Mouse (Mus musculus) cerebellum, postnatal 4 days (tissue): ENCODE data around the gene Rcn1.

ENCODE experiments used
- DNase-seq, 2 experiments: peaks; one replicate each; pipeline ENCODE4 v3.0.0; 2022; ENCODE audit warnings: low spot score in 2 of 2, mixed read lengths in 1 of 2

The Rcn1 gene

GRCm38 (mm10) chr2:105337171-105337875 lies 61.8 kb downstream of the Rcn1 start:
- no peak for DNase-seq

DNA sequence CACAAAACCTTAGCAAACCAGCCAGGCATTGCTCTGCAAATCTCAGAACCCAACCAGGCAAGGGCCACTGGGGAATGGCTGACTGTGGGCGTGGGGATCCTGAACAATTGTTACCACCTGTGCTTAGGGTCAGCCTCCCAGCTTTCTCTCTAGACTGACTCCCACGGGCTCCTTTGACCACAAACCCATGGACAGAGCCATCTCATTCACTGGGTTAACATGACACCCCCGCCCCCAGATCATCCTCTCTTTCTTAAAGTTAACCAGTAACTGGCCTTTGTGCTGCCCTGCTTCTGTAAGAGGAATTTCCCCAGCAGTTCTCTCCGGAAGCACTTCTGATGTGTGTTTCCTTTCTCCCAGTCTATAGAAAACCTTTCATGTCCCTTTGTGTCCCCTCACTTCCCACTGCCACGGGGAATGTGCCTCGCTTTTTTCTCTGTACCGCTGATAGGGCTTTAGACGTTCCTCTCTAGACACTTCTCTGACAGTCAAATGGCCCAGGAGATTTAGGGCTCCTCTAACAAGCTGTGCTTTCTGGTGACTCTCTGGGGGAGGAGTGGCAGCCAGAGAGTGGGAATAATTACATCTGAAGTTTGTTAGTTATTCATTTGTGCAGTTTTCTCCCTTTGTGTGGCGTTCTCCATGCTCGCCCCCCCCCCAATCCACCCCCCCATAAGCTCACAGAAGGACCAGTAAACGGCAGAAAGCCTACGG lies 62.6 kb downstream of the Rcn1 start:
- DNase-seq, result no peak
